In genomic region chr11:102408344-102408876, GRCm38 (mm10) we compare ENCODE assay signal across 8 mouse cellular contexts. TPM values are rescaled to one million over a fixed set of nuclear protein-coding genes. Genes with fewer than 3 reads are reported as not detected.
A peak's percentile ranks its signal among the peaks of the same experiment; 100 is the strongest.
DNase-seq lines count a peak whose midpoint lies in the region; ATAC-seq lines count a peak whose summit lies in the region.

No protein-coding gene starts in this region.

- H3K9ac ChIP-seq in lung, embryonic 16.5 days (ENCODE audit: low read length), result peak overlapping the region; percentile 95

- ATAC-seq in hematopoietic stem cell, adult 5-6 weeks (replicated peaks in 1 of 2; ENCODE audit: insufficient read depth in 1 of 2, low FRiP score in 2 of 2, low TSS enrichment in 1 of 2, low read depth in 1 of 2, poor library complexity in 2 of 2, severe bottlenecking in 2 of 2), result peak; percentile 85 to 87
- ATAC-seq in lung, embryonic 16.5 days (ENCODE audit: low read depth), result peak; percentile 90

- peak; percentile 98 for DNase-seq in MEL-GATA-1-ER (ENCODE audit: extremely low read depth, low read depth)
- peak; percentile 94 for DNase-seq in cerebellum, adult 8-10 months
- peak; percentile 99 for DNase-seq in forelimb bud, embryonic 11.5 days (ENCODE audit: low read depth, low spot score)
- peak; percentile 95 for DNase-seq in layer of hippocampus, adult 9-10 months (ENCODE audit: low spot score)
- peak; percentile 80 for DNase-seq in ovary, postnatal 10 days (ENCODE audit: low spot score)
- peak; percentile 87 to 91 for DNase-seq in thymus, postnatal 10 days (ENCODE audit: low spot score in 2 of 2)

- H3K4me3 ChIP-seq in lung, embryonic 16.5 days (ENCODE audit: low read length), result peak overlapping the region; percentile 97

- H3K9me3 ChIP-seq in lung, embryonic 16.5 days (ENCODE audit: control insufficient read depth, low read length), result no peaks in the 10 kb centered on the region

- peaks cover 8% of the 10 kb centered on the region; the same call in 1 of the 2 replicates for H3K36me3 ChIP-seq in lung, embryonic 16.5 days (ENCODE audit: control insufficient read depth, insufficient read depth, low read length)

- H3K27me3 ChIP-seq in lung, embryonic 16.5 days (ENCODE audit: control insufficient read depth, insufficient read depth, low read depth, low read length), result no peaks in the 10 kb centered on the region

- H3K27ac ChIP-seq in lung, embryonic 16.5 days (ENCODE audit: low read length), result peak overlapping the region; percentile 94

- H3K4me1 ChIP-seq in lung, embryonic 16.5 days (replicated peaks; ENCODE audit: control insufficient read depth, insufficient read depth, low read length), result peaks cover 24% of the 10 kb centered on the region

- WGBS in lung, embryonic 16.5 days, result under 1% methylated on average over 32 of the region's 32 CpGs

- peak overlapping the region; percentile 95 for H3K4me2 ChIP-seq in lung, embryonic 16.5 days (ENCODE audit: low read depth, low read length)

RNA-seq across cellular contexts. Expression of gene Slc25a39, which starts 0.7 kb away (rescaled TPM):
- 24.3 and 28.5 TPM in 2 replicates for total RNA-seq in hematopoietic stem cell, adult 5-6 weeks (2017)
- 234 and 252 TPM in 2 replicates for polyA plus RNA-seq in lung, embryonic 16.5 days (2015; fragmentation: Nextera tagmentation; extraction: Ambion mirVana)

RNA-seq across cellular contexts. Expression of gene Rundc3a, which starts 15.2 kb away (rescaled TPM):
- 1.5 and 5.6 TPM in 2 replicates for total RNA-seq in hematopoietic stem cell, adult 5-6 weeks (2017)
- 1.8 and 2.9 TPM in 2 replicates for polyA plus RNA-seq in lung, embryonic 16.5 days (2015; fragmentation: Nextera tagmentation; extraction: Ambion mirVana)

RNA-seq across cellular contexts. Expression of gene Grn, which starts 21.7 kb away (rescaled TPM):
- total RNA-seq in hematopoietic stem cell, adult 5-6 weeks (2017), result 28.1 and 35.6 TPM in 2 replicates
- polyA plus RNA-seq in lung, embryonic 16.5 days (2015; fragmentation: Nextera tagmentation; extraction: Ambion mirVana), result 195 and 201 TPM in 2 replicates

RNA-seq across cellular contexts. Expression of gene Fam171a2, which starts 39.1 kb away (rescaled TPM):
- total RNA-seq in hematopoietic stem cell, adult 5-6 weeks (2017), result 8.1 and 13.5 TPM in 2 replicates
- polyA plus RNA-seq in lung, embryonic 16.5 days (2015; fragmentation: Nextera tagmentation; extraction: Ambion mirVana), result 2.9 and 3.9 TPM in 2 replicates

RNA-seq across cellular contexts. Expression of gene Slc4a1, which starts 42.4 kb away (rescaled TPM):
- 3.7 and 9.8 TPM in 2 replicates for total RNA-seq in hematopoietic stem cell, adult 5-6 weeks (2017)
- polyA plus RNA-seq in lung, embryonic 16.5 days (2015; fragmentation: Nextera tagmentation; extraction: Ambion mirVana), result 8.9 and 18.2 TPM in 2 replicates

Comparison
In these comparisons a context has a peak if more than half of its experiments do, and no peak if none do; other contexts are left out.
1. Peak in every context shown above with its lines: DNase-seq, ATAC-seq, H3K4me3 ChIP-seq and H3K27ac ChIP-seq.